Mouse (Mus musculus) liver, adult (tissue): ENCODE measurements at regions not wholly inside any gene's neighbourhood (a gene's known extent, or its start where the extent isn't known, plus 50 kb on each side); places are given as distances from the start of the nearest gene placed in this dataset.

Experiments
- GATA4 ChIP-seq: IDR thresholded peaks from 2 replicates; pipeline ENCODE4 v1.6.1; 2014; ENCODE audit warnings: mild to moderate bottlenecking, low read length; ENCODE audit not compliant: insufficient replicate concordance

GRCm38 (mm10) chr4:72285112-72285675 is 84.5 kb upstream of the Tle1 start:
- TF ChIP-seq GATA4: no peak

- no peak for TF ChIP-seq GATA4
Observed at GRCm38 (mm10) chr4:72250531-72250930, 49.8 kb upstream of the Tle1 start.
